Mouse (Mus musculus) embryo, embryonic 10.5 days (tissue): ENCODE results near the gene Rngtt.
A peak's percentile ranks its signal among the peaks of the same experiment; 100 is the strongest.
"Not testable (repeated sequence)": the region's sequence is repeated elsewhere in the genome, so short reads cannot be mapped to it uniquely, and the experiment has no call there.

Experiments
- DNase-seq: peaks from one replicate; pipeline ENCODE4 v3.0.0-alpha.2; 2015; ENCODE audit warnings: low spot score

Rngtt gene

DNA sequence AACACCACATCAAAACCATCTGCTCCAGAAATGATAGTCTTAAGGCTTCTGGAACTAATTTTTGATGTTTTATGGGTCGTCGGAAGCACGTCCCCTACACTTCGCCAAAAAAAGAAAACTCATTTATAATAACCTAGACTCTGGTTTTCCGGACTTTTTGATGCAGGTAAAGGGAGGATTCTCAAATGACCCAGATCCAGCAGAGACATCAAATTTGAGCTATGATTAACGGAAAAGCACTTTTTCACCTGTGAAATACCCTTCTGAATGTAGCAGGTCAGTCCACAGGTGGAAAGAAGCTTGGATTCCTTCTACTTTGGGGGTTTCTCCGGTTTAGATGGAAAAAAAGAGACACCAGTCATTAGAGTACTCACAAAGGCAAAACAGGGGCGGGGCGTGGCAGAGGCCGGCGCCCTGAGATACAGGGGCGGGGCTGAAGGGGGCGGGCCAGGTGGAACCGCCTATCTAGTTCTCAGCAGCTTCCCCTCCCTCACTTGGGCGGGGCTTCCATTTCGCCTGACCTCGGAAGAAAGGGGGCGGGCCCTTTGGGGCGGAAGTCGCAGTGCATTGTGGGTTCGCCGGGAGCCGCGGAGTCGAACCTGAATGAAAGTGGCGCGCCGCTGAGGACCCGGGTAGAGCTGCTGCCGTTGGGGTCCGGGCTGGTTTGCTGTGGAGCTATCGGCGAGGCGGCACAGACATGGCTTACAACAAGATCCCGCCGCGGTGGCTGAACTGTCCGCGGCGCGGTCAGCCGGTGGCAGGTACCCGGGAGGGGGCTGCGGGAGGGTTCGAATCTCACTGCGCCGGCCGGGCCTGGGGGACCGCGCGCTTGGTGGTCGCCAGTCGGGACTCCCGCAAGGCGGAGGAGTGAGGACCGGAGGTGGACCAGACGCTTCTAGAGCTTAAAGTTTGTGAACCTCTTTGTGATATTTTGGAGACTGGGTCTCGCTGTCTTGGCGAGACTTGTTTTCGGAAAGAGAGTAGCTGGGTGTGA is at the start of gene Rngtt:
Gene Rngtt, plus strand, starts transcription at position 548 of the 994 bp plus-strand sequence.
- DNase-seq, result peak; percentile 99

DNA sequence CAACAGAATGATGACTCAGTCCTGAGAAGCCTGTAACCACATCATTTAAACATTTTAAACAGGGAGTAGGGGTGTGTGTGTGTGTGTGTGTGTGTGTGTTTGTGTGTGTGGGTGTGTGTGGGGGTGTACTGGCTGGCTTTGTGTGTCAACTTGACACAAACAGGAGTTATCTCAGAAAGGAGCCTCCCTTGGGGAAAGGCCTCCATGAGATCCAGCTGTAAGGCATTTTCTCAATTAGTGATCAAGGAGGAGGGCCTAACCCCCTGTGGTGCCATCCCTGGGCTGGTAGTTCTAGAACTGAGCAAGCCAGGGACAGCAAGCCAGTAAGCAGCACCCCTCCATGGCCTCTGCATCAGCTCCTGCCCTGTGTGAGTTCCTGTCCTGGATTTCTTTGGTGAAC is 49.8 kb upstream of the Rngtt start:
- no peak for DNase-seq

DNA sequence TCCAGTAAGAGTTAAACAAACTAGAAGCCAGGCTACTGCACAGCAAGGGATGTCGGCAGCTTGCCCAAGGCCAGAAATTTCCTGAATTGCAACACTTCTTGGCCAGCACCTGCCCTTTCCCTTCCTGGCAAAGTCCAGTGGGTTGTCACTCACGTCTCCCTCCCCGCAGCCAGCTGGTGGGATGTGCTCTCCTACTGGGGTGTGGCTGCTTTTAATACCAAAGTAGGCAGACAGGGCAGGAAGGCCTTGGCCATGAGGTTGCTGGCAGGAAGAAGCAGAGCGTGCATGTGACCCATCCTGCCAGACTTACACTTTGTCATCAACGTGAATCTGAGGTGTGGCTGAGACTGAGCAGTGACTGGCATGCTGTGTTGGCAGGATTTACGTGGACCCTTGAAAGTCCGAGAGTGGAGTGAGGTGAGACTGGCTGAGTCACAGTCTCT is 48.8 kb upstream of the Rngtt start:
- no peak for DNase-seq

DNA sequence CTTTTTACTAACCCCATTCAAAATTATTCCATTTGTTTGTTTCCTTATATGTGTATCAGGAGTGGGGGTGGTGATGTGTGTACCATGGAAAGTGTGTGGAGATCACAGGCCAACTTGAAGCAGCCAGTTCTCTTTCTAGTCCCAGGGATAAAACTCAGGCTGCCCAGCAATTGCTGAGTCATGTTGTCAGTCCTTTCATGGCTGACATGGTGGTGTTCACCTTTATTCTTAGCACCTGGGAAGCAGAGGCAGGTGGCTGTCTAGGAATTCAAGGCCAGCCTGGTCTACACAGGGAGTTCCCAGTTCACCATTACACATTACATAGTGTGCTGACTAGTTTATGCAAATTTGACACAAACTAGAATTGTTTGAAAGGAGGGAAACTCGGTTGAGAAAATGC is 47.2 kb upstream of the Rngtt start:
- no peak for DNase-seq

DNA sequence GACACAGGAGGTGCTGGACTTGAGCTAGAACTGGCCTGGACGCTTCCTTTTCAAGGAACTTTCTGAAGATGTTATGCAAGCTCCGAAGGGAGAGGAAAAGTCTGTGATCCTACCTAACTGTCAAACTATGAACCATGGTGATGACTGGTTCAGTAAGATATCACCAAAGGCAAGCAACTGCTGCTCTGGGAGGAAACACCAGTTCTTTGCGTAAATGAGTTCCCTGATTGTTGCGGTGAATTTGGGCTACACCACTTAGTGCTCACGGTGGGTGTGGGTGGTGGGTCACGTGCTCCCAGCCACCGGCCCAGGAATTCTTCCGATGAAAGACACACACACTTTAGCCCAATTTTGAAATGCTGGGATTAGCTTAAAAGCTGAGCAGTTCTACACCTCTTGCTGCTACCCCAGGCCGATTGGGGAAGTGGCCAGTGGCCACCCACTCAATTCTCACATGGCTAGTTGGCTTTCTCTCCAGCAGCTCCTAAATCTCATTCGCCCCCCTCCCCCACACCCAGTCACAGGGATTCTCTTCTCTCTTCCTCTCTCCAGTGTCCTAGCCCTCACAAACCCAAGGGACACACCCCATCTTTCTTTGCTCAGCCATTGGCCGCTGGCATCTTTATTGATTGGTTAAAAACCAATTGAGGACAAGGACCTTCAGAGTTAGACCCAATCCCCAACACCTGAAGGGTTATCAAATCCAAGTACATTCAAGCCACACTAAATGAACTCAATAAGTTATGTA is 45.0 kb upstream of the Rngtt start:
- DNase-seq, result no peak

DNA sequence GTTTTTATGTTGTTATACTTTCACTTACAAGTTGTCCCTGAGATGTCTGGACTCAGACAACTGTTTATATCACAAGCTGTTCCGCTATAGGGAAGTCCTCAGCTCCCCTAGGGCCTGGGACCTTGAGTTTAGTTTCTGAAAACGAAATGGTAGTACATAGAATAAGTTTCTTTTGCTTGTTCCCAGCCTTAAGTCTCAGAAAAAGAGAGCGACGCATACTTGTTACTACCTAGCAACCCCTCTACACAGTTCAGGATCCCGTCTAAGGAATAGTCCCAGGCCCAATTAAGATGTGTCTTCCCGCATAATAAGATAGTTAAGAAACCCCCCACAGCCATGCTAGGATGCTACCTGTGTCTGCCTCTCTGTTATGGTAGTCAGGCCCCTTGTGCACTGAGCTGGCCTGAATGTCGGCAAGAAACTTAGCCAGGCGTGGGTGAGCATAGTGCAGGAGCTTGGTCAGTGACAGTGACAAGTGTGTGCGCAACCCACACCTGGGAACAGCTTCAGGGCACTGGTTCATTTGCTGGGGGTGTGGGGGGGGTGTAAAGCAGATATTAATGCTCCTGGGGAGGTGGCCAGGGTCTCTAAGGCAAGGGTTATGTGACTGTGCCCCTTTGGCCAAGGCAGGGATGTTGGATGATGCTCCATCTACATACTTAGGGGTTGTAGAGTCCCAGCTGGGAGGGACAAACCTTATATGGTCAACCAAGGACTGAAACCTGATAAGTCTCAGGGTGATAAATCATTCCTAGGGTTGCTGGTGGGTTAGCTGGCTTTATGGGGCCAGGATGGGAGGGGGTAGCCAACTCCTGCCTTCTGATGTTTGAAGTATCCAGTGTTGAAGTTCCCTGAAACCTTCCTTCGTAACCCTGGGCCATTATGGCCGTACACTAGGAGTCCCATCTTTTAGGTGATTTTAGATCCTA is 39.5 kb upstream of the Rngtt start:
- no peak for DNase-seq

DNA sequence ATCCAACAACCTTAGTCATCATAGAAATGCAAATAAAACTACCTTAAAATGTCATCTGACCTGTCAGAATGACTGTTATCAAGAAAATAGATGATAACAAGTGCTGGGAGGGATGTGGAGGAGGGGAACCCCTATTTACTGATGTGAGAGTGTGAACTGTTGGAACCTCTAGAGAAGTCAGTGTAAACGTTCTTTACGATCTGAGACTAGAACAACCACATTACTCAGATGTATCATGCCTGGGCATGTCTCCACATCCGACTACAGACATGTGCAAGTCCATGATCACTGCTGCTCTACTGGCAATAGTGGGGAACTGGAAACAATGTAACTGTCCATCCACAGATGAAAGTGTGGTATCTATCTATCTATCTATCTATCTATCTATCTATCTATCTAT is 36.7 kb upstream of the Rngtt start:
- DNase-seq, result no peak

DNA sequence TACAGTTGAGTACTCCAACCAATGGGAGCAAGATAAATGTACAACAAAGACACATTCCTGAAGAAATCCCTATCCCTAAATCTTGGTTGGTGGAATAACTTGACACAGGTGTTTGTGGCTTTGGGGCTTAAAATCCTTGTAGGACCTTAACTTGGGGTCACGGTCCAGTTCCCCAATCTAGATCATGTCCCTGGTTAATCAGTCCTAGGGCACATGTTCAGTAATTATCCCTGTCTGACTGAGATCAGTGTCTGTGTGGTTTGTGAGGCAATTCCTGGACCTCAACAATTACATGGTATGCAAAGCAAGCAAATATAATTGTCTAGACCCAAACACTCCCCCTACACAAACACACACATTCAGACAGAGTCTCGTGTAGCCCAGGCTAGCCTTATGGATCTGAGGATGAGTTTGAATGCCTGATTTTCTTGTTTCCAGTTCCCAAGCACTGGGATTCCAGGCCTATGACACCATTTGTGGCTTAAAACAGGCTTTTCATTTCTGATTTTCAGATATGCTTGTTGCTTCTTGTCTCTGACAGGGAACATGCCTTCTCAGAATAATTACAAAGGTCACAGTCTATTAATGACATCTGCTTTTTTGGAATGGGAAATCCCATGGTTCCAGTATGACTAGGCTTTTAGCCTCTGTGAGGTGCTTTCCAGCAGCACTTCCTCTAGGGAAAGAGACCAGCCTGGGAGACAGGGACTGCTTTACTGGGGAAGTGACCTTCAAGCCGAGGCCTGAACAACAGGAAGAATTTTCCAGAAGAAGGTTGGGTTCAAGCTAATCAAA is 28.0 kb upstream of the Rngtt start:
- no peak for DNase-seq

DNA sequence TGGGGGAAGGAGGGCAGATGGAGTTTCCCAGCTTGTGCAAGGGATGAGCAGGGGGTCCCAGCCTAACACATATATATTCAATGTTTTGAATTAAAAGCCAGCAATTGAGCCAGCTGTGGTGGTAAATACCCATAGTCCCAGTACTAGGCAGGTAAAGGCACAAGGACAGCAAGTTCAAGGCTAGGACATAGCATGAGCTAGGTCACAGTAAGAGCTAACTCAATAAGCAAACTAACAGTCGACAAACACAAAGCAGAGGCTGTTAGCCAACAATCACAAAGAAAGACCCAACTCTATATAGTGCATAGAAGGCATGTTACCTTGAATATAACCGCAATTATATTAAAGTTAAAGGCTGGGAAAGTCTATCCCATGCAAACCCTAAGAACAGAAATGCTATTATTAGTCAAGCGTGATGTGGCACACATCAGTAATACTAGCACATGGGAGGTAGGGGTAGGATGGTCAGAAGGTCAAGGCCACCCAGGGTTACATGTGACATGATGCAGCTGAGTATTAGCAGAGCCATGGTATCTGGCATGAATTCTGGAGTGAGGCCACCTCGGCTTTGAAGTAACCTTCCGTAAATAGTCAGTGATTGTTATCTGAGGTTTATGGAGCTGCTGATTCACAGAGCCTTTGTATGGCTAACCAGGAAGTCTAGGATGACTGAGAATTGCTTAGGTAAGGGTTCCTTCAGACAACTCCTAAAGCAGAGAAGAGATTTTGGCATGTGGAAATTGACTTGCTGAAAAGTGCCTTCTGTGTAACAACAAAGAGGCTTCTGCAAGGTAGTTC is 25.8 kb upstream of the Rngtt start:
- no peak for DNase-seq

DNA sequence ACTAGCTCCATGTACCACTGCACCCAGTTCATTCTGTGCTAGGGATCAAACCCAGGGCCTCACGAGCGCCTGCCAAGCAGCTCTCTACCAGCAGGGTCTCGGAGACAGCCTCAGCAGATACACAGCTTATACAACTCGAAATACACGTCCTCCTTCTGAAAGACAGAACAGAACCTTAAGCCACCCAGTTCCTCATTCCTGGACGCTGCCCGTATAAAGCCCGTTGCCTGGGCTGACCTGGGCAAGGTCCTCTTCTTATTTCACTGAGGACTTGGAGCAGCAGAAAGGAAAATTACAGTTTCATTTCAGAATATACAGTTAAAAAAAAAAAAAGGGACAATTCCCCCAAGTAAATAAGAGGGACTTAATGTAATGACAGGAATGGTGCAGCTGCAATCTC is 24.7 kb upstream of the Rngtt start:
- DNase-seq, result no peak

DNA sequence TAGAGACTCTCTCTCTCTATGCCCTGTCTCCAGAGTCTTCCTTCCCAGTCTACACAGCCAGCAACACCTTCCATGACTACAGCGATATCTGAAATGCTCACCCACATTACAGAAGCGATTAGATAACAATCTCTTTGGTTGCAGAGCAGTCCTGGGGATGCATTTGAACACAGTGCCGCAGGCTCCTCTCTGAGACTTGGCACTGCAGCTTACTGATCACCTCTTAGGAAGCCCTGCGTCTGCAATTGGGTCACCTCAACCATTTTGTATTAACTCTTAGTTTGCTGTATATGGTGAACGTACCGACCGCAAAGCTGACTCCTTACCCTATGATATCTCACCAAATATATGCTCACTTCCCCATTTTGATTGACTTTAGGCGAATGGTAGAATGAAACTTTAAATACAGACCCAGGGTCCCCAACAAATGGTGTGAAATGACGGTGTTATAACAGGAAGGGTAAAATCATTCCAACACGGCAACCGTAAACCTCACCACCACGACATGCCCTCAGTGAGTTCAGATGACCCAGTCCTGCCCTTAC is 20.9 kb upstream of the Rngtt start:
- no peak for DNase-seq

DNA sequence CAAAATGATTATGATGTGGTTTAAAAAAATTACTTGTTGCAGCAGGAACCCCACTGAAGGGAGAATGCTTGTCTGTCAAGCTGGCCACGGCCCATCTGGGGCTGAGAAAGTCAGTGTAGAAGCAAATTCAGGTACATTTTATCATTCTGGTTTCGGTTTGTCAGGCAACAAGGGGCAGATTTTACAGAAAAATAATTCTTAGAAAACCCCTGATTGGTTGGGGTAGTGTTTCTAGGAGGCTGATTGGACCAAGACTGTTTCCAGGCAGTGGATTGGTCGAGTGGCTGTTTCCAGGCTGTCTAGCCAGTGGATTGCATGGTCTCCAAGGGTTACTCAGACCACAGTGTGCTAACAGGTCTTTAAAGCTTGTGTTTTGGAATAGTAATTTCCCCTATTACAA is 20.1 kb upstream of the Rngtt start, which contains the start of gene Pnrc1:
Gene Pnrc1, minus strand, starts transcription at position 162 of the 400 bp plus-strand sequence.
- peak; percentile 6 for DNase-seq

DNA sequence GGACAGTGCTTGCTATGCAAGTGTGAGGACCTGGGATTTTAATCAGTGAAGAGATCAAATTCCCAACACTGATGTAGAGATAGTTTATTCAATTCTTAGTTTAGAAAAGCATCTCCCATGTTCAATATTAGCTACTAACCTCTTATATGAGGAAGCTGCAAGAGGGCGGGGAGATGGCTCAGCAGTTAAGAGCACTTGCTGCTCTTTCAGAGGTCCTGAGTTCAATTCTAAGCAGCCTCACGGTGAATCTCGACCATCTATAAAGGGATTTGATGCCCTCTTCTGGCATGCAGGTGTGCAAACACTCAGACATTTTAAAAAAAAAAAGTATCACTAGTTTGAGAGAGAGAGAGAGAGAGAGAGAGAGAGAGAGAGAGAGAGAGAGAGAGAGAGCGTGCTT is 19.2 kb upstream of the Rngtt start:
- no peak for DNase-seq

DNA sequence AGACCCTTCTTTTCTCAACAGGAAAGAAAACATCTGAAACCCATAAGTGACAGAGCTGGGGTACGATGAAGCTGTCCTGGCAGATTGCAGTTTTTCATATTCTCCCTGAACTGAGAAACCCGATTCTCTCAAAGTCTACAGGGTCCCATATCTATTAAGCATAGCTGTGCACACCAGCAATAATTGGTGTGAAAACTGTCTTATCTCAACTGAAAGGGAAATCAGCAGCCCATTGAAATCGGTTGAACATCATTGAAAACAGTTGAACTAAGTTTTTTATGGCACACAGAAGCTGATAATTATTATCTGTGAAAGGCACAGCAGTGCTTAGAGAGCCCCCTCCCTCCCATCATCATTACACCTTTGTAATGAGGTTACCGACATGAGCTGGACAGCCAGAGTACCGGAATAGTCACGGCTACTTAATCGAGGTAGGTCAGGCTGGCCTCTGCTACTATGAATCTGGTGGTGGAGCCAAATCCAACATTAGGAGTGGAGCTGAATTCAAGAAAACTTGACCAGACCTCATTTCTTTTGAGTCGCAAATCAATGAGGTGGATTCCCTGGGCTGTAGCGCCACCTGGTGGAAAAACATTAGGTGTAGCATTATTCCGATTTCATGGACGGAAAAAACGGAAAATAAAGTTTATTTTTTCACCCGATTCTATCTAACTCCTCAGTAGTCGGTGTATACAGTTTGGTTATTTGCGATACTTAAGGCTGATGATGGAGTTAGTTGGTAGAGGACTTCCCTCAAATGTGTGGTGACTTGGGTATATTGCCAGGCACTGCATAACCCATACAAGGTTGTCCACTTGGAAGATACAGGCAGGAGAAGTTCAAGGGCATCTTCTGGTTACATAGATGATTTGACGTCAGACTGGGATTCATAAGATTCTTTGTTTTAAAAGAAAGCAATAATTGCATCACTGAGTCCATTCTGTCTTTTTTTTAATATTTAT is 17.4 kb upstream of the Rngtt start:
- peak; percentile 88 for DNase-seq

DNA sequence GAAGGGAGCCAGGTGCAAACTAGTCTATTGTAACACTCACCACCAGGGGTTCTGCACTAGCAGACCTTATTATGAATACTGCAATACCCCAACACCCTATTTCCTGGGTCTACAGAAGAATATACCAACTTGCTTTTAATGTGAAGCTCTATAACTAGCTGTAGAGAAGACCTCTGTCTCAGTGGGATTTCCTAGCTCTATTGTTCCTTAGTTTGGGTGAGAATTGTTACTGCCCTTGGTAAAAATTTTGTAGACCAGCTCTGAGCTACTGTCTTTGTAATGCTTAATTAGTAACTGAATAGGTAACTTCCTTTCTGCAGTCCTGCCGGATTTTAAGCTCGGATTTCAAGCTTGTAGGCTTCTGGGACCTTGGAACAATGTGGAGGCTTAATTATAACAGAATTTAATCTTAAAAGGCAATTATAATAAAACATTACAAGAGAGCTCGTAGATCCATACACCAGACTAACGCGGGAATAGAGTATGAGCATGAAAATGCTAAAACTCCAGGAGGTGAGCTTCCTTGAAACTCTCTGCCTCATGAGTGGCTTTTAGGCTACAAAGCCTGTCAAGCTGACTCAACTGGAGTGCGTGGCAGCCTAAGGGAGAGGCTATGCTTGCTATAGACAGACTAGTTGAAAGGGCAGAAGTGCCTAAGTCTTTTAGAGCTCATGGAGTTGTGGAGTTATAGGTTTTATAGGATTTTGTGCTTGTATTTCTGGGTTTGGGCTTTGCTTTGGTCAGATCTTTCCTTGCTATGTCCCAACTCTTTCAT is 9.0 kb upstream of the Rngtt start:
- not testable (repeated sequence) for DNase-seq

DNA sequence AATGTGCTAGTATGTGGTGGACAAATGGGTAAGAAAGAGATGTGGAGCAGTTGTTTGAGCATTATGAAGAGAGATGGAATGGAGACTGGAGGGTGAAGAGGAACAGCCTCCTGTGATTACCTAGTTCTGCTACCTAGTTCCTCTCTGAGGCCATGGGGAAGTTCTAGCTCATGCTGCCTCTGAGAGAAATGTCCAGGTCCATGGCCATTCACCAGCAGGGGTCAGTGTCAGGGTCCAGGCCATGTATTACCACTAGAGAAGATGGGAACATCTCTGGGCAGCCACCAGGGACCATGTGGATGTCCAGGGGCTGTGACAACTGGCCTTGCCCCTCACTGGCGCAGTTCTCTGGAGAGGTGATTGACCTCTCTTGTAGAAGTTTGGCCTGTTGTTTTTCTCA is 7.1 kb upstream of the Rngtt start:
- no peak for DNase-seq

DNA sequence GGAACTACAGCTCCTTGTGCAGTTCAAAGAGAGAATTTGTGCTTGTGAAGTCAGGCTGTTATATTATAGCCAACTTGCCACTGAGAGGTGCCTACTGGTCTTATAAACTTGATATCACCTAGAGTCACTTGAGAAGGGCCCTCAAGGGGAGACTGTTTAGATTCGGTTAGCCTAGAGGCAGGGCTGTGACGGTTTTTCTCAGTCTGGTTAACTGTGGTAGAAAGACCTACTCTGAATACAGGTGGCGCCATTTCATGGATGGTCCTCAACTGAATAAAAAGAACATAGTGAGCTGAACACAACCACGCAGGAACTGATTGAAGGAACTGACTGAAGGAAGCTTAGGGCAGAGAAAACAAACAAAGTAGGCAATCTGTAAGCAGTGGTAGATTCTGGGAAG is 3.0 kb upstream of the Rngtt start:
- DNase-seq, result no peak
